Mouse (Mus musculus): Measurements from ENCODE around the gene Adgrg5. TPM values are rescaled to one million over a fixed set of nuclear protein-coding genes. Genes with fewer than 3 reads are reported as not detected.
A peak's percentile ranks its signal among the peaks of the same experiment; 100 is the strongest.

Gene Adgrg5
- total RNA-seq, 2 experiments from 2014 or later, result not detected

DNA sequence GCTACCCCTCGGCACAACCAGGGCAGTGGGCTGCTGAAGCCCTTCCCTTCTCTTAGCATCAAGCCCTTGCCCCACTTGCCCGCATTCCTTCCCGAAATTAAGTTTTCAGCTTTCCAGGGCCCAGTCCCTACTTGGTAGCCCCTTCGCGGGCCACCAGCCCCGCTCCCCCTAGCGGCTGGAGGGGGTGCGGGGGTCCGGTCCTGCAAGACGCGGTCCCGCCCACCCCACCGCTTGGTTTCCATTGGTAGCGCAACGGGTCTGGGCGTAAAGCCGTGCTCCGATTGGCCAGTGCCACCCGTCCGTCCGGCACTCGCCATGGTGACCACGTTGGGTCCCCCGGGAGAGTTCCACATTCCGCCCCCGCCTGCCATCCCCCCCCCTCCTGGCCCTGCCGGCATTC, 6.1 kb upstream of the Adgrg5 start:
- DNase-seq (ENCODE audit: low spot score in 2 of 2), result peak; percentile 50 to 63

- DNase-seq (ENCODE audit: low spot score in 2 of 2), result no peak
Observed at GRCm38 (mm10) chr8:94917851-94918495, 5.5 kb upstream of the Adgrg5 start, which contains the start of gene Ccdc102a. Gene Ccdc102a, minus strand, starts transcription at chr8:94918098.

- no peak for DNase-seq (ENCODE audit: low spot score in 2 of 2)
Observed at GRCm38 (mm10) chr8:94919256-94919655, 4.2 kb upstream of the Adgrg5 start.

- DNase-seq (ENCODE audit: low spot score in 2 of 2), result no peak
Observed at GRCm38 (mm10) chr8:94922176-94922575, 1.3 kb upstream of the Adgrg5 start.

DNA sequence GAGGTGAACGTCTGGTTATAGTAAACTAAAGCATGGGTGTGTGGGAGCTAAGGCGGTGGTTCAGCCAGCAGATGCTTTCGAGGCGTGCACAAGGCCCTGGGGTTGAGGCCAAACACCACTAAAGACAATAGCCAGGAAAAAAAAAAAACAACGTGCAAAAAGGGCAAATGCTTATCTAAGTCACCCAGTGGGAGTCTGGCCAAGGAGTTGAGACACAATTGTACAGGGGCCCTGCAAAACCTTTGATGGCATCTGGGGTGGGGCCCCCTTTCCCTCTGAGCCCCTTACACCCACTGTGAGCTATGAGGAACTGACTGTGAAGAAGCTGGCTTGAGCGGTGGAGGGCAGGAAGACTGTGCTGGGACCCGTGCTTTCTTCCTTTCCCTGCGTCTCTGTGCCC, 892 bp upstream of the Adgrg5 start:
- no peak for DNase-seq (ENCODE audit: low spot score in 2 of 2)

- DNase-seq (ENCODE audit: low spot score in 2 of 2), result no peak
Observed at GRCm38 (mm10) chr8:94928227-94928626, 4.7 kb downstream of the Adgrg5 start.

DNA sequence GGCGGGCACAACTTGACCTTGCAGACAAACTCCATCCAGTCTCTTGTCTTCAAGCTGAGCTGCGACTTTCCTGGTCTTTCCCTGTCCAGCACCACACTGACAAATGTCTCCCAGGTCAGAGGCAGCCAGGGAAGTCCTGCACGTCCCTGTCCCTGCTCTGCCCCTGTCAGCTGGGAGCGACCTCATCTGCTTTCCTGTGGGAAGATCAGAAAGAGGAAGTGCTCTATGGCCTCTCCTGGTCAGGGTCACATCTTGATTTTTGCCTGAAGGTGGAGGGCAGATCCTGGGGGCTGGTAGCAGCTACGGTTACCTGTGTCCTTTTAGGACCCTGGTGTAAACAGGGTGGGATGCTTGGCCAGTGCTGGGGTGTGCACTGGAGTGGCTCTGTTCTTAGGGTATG, 10.4 kb downstream of the Adgrg5 start:
- no peak for DNase-seq (ENCODE audit: low spot score in 2 of 2)

DNA sequence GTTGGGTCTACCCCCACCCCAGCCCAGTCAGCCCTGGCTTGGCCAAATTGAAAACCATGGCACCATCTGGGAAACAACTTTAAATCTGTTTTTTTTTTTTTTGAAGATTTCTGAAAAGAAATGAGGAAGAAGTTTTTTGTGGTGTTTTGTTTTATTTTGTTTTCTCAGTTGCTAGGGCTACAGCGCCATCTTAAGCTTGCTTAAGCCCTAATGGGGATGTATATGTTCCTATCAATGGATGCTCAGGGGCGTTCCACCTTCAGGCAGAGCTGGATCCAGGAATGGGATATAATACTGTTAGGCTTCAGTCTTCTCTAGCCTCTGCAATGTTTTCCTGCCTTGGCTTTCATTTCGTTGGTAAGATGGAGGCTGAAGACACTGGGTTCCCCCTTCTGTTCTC, 11.7 kb downstream of the Adgrg5 start:
- no peak for DNase-seq (ENCODE audit: low spot score in 2 of 2)

DNA sequence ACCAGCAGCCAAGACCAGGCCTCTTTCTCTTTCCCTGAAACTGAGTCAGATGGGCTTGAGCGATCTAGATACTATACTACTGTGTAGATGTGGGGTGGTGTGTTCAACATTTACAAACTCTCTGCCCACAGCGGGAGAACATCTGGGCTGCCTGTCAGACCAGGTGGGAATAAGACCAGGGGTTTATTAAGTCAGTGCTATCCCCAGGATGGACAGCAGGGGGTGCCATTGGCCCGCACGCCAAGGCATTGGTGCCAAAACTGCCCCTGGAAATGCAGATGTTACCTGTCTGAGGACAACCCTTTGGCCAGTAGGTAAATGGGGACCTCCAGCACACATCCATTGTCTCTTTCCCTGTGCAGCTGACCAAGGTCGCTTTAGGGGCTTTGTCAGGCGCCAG, 19.1 kb downstream of the Adgrg5 start:
- DNase-seq (ENCODE audit: low spot score in 2 of 2), result peak; percentile 51 to 53

DNA sequence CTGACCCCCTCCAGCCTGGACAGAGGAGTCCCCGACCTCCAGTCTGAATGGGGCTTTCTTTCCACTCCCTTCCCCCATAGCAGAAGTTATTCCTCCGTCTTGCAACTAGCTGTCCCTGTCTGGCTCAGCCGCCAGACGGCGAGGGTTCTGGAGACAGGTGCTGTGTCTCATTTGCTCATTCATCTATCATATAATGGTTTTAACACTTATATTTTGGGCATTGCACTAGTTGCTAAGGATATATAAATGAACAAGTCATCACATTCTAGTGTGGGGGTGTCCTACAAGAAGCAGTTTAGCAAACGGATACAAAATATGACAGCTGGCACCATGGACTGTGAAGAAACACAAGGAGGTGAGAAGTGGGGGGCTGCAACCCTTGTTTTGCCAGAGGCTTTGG, 21.7 kb downstream of the Adgrg5 start:
- peak; percentile 43 to 74 for DNase-seq (ENCODE audit: low spot score in 2 of 2)

DNA sequence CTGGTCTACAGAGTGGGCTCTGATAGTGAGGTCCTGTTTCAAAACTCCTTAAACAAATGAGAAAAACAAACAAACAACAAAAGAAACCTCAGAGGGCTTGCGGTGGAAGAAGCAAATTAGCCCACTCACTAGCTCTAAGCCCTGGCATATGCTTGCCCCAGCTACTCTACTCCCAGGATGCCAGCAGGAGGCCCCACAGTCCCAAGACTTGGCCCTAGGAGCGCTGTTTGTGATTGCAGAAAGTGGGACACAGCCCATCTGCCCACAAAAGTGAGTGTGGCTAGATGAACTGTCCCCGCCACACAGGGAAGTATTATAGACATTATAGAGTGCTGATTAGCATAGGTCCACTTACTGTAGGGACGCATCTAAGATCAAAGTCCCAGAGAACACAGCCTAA, 24.9 kb downstream of the Adgrg5 start:
- no peak for DNase-seq (ENCODE audit: low spot score in 2 of 2)

DNA sequence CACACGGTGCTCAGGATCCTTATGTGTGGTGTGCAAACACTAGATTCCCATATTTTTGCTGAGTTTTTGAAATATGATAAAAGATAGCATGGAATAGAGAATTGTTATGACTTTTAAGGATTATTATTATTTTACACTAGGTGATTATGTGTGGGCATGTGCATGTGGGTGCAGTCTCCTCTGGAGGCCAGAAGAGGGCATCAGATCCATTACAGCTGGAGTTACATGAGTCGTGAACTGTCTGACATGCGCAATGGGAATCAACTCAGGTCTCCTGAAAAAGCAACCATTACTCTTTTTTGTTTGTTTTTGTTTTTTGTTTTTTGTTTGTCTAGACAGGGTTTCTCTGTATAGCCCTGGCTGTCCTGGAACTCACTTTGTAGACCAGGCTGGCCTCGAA, 25.5 kb downstream of the Adgrg5 start:
- no peak for DNase-seq (ENCODE audit: low spot score in 2 of 2)

GRCm38 (mm10) chr8:94950046-94950445, 26.6 kb downstream of the Adgrg5 start:
- peak; percentile 74 to 78 for DNase-seq (ENCODE audit: low spot score in 2 of 2)

DNA sequence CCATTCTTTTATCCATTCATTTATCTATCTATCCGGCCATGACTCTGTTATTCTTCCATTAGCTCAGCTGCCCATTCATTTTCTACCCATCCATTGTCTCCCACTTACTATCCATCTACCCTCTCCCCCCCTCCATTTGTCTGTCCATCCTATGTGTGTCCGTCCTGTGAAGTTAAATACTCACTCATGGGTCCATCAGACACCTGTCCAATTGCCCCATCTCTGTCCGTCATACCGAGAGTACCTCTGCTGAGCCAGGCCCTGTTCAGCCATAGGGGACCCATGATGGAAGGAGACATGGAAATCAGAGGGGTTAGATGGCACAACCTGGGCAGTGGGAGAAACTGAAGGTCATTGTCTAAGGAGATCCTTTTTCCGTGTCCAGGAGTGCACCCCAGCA, 27.0 kb downstream of the Adgrg5 start:
- no peak for DNase-seq (ENCODE audit: low spot score in 2 of 2)

- no peak for DNase-seq (ENCODE audit: low spot score in 2 of 2)
Observed at GRCm38 (mm10) chr8:94952086-94952485, 28.6 kb downstream of the Adgrg5 start.

DNA sequence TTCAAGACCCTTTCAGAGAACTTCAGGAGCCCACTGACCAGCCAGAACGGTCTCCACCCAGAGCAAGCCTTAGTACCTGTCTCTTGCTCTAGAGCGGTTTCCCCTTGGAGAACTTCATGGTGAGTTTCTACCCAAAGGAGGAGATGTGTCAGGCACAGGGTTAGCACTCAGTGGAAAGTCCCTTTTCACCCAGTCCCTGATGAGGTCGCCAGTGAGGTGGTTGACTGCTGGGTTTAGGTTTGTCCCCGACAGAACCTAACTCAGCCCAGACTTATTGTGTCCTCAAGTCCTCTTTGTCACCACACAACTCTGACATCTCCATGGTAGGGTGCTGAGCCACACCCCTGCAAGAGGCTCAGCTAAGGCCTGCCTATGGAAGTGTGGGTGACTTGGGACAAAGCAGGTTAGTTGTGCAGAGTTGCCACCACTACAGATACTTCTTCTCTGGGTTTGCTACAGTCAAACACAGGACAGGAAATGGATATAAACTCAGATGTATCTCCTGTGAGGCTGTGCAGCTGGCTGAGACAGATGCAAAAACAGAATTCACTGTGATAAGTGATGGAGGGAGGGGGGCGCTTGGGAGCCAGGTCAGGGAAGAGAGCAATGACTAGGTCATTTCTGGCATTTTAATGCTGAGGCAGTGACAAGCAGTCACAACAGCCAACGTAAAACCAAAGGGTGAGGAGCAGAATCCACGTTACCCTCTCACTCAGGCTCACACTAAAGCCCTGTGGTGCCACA, 30.3 kb downstream of the Adgrg5 start:
- DNase-seq (ENCODE audit: low spot score in 2 of 2), result no peak

GRCm38 (mm10) chr8:94954368-94954737, 30.9 kb downstream of the Adgrg5 start:
- no peak for DNase-seq (ENCODE audit: low spot score in 2 of 2)

DNA sequence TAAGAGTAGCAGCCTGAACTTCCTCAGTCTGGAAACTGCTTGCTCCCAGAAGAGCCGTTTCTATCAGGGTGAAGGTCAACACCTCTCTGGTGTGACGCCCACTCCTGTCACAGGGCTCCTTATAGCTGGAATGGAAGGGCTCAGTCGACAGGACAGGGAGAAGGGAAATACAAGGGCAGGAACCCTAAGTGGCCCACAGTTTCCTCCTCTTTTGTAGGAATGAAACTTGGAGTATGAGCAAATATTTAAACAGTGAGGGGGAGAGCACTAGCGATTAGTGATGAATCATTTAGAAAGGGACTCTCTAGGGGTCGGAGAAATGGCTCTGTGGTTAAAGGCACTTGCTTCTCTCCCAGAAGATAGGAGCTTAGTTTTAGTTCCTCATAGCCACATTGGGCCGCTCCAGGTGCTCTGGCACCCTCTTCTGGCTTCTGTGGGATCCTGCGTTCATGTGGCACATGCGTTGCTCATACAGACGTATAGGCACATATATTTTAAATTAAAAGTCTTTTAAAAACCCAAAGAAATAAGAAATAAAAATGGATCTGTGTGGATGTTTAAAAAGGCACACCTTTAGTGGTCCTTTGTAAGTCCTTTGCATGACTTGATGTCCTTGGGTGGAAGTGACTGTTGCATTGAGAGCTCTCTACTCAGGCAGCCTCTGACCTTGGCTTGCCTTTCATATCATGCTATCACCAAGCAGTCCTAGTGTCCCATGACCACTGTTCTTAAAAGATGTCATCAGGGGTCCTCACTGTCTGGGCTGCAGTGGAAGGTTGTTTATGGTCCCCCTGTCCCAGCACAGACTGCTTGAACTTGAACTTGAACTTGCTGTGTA, 31.6 kb downstream of the Adgrg5 start:
- DNase-seq (ENCODE audit: low spot score in 2 of 2), result peak; percentile 23 to 47

DNA sequence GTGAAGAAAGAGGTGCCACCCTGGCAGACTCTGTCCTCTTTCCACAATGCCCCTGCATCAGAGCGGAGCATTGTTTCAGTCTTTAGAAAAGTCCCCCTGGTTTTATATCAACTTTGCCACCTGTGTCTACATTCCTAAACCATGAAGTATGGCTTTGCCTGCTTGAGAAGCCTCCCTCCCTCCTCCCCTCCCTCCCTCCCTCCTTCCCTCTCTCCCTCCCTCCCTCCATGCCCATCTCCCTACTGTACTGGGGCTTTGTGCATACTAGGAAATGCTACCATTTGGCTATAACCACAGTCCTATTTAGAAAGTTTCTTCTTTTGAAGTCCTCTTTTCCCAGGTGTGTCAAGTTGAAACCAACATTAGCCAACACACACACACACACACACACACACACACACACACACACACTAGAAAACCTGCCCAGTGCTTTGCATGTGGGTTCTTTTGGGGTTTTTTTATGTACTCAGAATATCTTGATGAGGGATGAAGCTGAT, 32.6 kb downstream of the Adgrg5 start:
- DNase-seq (ENCODE audit: low spot score in 2 of 2), result no peak

GRCm38 (mm10) chr8:94962201-94962600, 38.7 kb downstream of the Adgrg5 start:
- no peak for DNase-seq (ENCODE audit: low spot score in 2 of 2)

DNA sequence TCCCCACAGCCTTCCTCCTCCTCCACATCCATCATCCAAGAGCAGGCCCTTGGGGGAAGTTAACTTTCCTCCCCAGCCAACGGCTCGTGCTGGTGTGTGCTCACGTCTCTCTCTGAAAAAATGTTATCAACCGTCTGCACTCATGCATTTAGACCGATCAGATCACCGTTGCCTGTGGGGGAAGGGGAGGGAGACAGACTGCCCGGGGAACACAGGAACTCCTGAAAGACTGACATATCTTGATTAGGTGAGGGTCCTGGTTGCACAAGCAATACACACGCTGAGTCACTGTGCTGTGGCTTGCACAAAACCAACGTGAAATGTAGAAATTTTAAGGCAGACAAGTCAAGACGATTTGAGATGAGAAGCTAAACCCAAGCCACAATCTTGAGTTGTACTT, 41.3 kb downstream of the Adgrg5 start:
- DNase-seq (ENCODE audit: low spot score in 2 of 2), result no peak

- peak; percentile 30 to 45 for DNase-seq (ENCODE audit: low spot score in 2 of 2)
Observed at GRCm38 (mm10) chr8:94966578-94966977, 43.1 kb downstream of the Adgrg5 start.
